Mouse (Mus musculus) left cerebral cortex, postnatal 14 days (tissue): ENCODE data around the gene Gm21972. TPM values are rescaled to one million over a fixed set of nuclear protein-coding genes. Genes with fewer than 3 reads are reported as not detected.

Source experiments
- DNase-seq, 2 experiments: peaks; one replicate each; pipeline ENCODE4 v3.0.0; 2021 to 2022; ENCODE audit warnings: low spot score in 2 of 2, mixed read lengths in 1 of 2
- intact Hi-C: fragments of 180-260 bp; cut with DNase I; formaldehyde crosslinking; loops from one replicate; pipeline ENCODE4 v1.15.1; 2025
- long read RNA-seq, 2 experiments: library from polyadenylated mRNA; stranded (forward); transcript quantifications; one replicate each; pipeline ENCODE4 v2.0.0; 2021
- total RNA-seq, 2 experiments: library from RNA; stranded (reverse); gene quantifications; 2 replicates each; pipeline ENCODE4 v1.2.3; 2021

Gm21972 gene
- 1 to 10 TPM; 2.0 to 4.1 TPM for total RNA-seq
- long read RNA-seq, experiment 1 = 0 reads
- long read RNA-seq, experiment 2 = 0 reads

DNA sequence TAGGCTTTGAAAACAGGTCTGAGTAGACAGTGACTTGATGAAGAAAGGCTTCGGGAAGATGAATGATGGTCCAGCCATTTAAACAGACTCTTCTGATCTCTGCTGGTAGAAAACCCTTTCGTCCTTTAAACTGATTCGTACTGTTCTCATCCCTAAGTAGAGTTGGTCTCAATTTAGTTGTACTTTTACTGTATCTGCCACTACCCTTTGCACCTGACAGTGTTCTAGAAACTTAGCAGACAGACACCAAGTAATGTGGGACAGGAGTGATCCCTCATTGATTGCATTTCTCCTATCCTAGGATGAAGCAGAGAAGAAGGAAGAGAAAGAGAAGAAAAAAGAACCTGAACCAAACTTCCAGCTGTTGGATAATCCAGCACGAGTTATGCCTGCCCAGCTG lies at the start of gene Gm21972:
Gene Gm21972, plus strand, starts transcription at position 301 of the 400 bp plus-strand sequence.
- no peak for DNase-seq
- intact Hi-C loops = no loop called here

DNA sequence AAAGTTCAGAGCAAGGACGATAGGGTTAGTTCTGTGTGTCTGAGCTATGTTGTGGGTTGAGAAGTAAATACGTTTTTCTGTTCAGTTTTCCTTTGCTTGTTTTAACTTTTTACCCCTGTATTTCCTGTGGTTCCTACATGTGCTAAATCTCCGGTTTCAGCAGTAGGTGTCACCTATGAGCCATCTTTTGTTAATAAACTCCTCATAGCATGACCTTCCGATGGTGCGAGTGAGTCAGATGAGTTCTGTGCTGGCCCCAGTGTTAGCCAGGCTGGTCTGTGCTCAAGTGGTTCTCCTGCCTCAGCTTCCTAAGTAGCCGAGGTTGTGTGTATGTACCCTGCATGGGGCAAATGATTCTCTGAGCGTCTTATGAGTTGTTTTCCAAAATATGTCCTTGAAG lies 39.0 kb upstream of the Gm21972 start:
- intact Hi-C loops = loop anchor here (5.0 kb wide), 1 partner anchor 33 kb away; no protein-coding TSS in a partner anchor
- no peak for DNase-seq

DNA sequence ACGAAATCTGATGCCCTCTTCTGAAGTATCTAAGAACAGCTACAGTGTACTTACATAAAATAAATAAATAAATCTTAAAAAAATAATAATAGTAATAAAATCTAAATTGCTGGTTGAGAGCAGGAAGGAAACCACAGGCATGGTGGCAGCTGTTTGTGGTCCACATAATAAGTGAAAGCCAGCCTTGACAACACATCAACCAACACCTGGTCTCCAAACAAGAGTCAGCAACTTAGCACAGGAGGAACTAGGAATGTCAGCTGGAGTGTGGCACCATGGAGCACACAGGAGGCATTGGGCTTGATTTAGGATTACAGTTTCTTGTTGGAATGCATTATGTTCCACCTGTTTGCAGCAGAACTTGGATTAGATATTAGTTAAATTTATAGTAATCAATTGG lies 28.4 kb upstream of the Gm21972 start:
- intact Hi-C loops = no loop called here
- DNase-seq = no peak

DNA sequence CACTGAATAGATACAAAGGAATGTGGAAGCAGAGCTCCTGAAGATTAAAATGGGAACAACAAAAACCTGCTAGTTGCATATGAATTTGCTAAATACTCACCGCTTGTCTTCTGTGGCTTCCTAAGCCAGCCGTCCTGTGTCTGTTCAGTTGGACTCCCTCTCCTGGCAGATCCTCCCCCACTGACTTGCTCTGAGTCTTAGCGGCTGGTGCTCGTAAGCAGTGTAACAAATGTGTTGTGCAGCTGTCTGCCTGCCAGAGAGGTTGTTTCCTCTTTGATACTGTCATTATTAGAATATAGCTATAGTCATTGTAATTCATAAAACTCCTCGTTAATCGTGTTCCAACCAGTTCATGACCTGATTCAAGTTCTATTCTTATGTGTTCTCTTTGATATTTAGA lies 21.7 kb upstream of the Gm21972 start, which contains the start of gene Htr2b:
Gene Htr2b, minus strand, starts transcription at position 192 of the 400 bp plus-strand sequence.
- intact Hi-C loops = no loop called here
- peak; percentile 45 to 58 for DNase-seq

DNA sequence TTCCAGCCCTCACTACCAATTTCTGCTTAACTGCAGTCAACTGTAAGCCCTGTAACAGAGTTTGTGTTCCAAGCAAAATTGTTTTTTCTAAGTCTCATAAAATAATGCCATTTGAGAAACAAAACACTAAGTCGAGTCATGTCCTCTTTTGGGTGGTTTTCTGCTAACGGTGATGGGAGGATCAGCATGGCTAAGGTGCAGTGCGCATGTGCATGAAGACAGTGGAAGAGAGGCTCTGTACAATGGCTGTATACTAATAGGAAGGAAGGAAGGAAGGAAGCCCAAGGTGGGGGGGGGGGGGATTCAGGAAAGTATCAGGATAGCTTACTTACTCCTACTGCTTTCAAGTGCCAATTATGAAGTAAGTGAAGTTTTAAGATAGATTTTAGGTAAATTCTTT lies 19.3 kb upstream of the Gm21972 start:
- intact Hi-C loops = no loop called here
- no peak for DNase-seq

DNA sequence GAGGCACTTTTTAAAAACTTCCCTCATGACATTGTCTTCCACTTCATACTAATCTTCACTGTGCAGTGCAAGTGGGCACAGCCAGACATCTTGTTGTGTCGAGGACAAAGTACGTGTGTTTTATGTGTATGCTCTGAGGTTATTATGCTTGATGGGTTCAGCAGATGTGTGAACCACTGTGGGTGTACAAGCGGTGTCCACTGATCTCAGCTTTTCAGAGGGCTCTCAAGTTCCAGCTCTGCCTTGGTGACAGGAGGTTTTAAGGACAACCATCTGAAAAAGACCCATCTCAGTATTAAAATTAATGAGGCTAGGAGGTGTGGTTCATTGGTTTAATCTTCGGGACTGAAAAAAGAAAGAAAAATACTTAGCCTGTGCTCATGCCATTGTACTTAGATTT lies 13.9 kb upstream of the Gm21972 start:
- intact Hi-C loops = no loop called here
- DNase-seq = no peak

DNA sequence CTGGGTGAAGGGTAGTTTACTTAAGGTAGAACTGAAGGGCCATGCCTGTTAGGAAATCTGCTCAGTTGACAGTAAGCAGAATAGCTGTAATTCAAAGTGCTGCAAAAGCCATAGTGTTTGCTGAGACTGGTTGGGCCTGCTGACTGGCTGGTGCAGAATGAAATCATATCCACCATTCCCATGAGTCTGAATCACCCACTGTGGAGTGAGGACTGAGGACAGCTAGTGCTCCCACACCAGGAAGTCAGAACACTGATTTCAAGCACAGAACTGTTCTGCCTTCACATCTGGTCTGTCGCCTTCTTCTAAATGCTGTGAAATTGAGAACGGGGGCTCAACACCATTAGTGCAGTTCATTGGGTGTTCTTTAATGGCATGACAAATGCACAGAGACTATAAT lies 7.4 kb upstream of the Gm21972 start:
- intact Hi-C loops = loop anchor here (5.0 kb wide), 1 partner anchor 34 kb away; no protein-coding TSS in a partner anchor
- DNase-seq = no peak

DNA sequence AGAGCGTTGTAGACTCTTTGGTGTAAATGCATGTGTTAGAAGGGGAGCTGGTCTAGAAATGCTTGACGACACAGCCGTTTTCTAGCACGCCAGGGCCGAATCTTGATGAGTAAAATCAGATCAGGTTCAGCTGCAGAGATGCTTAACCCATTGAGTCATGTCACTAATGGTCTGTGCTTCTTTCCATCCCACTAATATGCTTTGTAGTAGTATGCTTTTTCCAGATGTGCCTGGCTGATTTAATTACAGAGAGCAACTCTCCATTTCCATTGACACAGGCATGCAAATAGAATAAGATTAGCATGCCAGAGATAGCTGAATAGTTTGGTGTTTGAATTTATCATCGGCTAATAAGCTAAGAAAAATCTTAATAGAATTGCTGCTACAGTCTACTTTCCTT lies 1.9 kb downstream of the Gm21972 start:
- intact Hi-C loops = no loop called here
- no peak for DNase-seq

DNA sequence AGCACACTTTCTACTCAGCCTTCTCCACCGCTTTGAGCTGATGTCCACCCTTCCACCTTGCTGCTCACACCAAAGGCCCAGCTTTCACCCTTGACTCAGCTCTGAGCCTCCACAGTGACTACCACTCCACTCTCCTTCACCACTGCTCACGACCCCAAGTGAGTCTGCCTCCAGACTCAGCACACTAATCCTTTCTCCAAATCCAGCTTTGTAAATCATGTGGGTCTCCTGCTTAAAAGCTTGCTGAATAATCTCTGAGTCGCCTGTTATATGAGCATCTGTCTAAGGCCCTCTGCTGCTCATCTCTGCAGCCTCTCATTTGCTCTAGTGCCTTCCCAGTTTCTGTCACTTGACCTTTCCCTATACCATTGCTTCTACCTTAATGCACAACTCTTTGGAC lies 7.6 kb downstream of the Gm21972 start:
- intact Hi-C loops = no loop called here
- no peak for DNase-seq

DNA sequence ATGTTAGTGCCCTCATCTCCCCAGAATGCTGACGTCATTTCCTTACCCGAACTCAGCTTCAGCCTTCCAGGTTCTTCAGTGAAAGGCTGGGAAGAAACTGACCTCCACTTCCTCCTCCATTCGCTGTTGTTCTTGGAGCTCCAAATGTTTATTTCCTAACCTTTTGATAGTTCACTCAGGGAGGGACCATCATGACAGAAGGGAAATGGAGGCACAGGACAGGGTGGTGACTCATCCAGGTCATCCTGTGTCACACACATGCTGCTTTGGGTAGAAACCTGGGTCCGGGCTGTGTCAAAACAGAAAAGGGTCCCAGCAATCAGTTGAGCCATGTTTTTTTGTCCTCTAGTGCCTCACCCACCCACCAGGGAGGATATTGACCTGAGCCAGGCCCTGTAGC lies 9.7 kb downstream of the Gm21972 start:
- DNase-seq = no peak
- intact Hi-C loops = no loop called here

DNA sequence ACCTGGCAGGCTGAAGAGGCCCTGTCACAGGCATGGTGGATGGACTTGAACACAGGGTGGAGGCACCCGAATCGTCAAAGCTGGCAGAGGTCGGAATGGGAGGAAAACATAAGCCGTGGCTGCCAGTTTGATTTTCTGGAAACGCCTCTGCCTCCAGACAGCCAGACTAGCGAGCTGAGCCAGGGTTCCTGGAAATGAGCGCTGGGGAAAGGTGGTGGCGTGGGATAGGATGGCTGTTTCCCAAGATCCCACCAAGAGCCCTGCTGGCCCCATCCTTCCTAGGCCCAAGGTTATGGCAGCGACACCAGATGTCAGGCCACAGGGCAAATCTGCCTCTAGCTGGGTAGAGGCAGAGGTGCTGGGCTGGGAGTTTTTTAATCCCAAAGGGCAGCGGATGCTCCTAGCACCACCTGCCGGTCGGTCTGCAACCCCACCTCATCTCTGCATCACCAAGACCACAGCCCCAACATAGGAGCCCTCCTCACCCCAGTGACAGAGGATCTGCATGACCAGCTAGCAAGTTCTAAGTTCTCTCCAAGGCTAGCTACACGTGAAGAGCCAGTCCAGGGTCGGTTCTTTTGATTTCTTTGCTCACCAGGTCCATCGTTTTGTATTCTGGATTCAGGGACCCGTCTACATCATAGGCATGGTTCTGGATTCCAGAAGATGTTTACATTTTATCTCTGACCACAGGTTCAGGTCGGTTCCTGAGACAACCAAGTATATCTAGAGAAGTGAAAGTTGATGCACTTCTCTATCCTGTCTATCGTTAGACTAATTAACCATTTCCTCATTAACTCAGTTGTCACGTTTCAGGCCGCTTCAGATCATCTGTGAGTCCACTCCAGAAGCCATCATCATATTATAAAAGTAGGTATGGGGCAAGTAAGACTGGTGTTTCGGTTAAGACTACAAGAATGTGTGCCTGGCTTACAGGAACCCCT lies 10.8 kb downstream of the Gm21972 start:
- intact Hi-C loops = no loop called here
- DNase-seq = no peak

DNA sequence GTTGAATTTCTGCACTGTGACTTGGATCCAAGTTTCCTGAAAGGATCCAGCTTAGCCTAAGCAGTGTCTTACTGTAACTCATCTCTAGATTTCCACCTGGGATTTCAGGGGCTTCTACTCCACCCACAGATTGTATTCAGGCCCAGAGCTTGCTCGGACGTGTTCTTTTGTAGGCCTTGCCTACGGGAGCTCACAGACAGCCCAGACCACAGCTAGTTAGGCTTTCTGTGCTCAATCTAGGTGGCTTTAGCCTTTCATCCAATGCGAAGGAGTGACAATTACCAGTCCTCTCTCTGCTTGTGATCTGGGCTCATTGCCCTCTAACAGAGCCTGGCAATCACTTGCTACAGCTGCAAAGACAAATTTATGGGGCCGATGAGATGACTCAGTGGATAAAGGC lies 12.9 kb downstream of the Gm21972 start:
- intact Hi-C loops = no loop called here
- DNase-seq = no peak

DNA sequence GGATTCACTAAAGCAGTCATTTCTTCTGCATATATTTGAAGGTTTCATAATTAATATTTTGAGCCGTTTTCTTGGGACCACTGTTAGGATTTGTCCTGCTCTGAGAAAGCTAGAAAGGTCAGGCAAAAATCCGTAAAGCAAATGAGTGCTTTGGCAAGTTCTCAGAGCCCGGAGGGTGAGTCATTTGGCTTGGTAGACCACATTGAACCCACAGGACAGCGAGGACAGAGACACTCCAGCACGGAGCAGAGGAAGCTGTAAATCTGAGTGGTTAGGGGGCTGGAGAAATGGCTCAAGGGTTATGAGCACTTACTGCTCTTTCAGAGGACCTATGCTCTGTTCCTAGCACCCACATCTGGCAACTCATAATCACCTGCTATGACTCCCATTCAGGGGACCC lies 14.1 kb downstream of the Gm21972 start:
- intact Hi-C loops = no loop called here
- no peak for DNase-seq

DNA sequence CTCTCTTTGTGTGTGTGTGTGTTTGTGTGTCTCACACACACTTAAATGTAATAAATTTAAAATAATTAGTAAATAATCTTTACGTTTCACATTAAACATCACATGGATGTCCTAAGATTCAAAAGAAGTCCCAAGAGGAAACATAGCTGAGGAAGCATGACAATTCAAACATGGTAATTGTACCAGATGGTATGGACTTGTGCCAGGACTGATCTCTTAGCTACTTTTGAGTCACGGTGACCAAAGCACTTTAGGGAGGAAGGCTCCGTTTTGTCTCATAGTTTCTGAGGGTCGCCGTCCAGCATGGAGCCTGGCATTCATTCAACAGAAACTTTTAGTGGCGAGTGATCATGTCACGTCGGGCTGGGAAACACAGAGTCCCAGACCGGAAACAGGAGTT lies 14.7 kb downstream of the Gm21972 start:
- peak in 1 of 2 experiments; percentile 45 for DNase-seq
- intact Hi-C loops = no loop called here

DNA sequence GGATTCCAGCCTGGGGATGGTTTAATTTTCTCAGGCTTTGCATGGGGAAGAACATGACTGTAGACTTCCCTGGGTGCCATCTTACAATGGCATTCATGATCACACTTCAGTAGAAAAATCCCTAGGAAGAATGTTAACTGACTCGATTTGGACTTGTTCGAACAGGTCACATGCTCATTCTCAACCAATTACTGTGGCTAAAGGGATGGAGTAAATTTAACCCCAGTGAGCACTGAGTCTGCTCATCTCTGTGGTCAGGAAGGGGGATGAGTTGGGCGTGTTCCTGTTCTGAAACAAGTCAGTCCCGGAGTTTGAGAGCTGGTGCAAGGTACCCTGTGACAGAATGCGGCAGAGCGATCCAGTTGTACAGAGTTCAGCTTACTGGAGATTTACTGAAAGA lies 17.5 kb downstream of the Gm21972 start:
- DNase-seq = no peak
- intact Hi-C loops = no loop called here

DNA sequence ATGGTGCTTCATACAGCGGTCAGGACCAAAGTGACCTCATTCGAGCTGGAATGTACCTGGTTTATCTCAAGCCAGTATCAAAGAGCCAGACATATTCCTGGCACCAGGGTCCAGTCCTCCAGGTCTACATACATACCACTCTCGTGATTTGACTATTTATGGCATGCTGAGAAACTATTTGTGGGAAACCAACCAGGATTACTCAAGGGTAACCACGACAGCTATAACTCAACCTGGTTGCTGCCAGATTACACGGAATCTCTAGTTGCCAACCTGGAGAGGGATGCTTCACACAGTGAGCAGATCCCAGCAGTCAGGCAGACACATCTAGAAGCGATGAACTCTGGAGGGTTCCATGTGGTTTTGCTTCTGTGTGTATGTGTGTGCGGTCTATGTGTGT lies 17.9 kb downstream of the Gm21972 start:
- no peak for DNase-seq
- intact Hi-C loops = no loop called here

DNA sequence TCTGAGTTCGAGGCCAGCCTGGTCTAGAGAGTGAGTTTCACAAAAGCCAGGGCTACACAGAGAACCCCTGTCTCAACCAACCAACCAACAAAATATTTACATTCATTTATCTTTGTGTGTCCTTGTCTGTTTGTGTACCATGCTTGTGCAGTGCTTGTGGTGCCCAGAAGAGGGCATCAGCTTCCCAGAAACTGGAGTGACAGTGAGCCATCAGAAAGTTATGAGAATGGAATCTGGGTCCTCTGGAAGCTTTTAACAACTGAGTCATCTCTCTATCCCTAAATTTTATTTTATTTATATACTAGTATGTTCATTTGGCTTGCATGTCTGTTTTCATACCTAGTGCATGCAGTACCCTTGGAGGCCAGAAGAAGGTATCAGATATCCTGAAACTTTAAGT lies 19.2 kb downstream of the Gm21972 start:
- intact Hi-C loops = no loop called here
- DNase-seq = no peak

DNA sequence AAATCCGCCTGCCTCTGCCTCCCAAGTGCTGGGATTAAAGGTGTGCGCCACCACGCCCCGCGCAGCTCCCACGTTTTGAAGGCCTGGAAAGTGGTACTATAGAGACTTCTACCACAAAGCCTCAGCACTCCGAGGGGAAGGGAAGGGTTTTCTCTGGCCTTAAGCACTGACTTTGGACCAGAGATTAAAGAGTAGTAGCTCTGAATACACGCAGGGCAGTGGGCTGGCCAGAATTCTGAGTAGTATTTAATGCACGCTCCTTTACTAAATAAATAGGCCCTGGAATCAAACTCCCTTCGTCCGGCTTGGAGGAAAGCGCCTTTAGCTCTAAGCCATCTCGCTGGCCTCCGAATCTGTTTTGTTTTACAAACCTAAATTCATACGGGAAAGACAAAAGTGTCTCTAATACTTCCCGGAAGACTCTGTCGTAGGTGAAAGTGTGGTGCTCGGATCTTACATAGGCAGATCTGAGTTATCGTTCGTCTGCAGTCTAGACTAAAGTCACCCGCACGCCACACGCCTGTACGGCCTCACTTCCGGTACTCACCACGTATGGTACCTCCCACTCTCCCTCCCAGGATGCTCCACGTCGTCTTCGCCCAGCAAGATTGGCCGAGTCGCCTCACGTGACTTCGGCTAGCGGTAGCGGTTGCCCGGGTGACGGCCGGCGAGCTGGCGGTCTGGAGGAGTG lies 20.8 kb downstream of the Gm21972 start, which contains the start of gene Armc9:
Gene Armc9, plus strand, starts transcription at position 648 of the 691 bp plus-strand sequence.
- intact Hi-C loops = no loop called here
- peak; percentile 97 for DNase-seq

DNA sequence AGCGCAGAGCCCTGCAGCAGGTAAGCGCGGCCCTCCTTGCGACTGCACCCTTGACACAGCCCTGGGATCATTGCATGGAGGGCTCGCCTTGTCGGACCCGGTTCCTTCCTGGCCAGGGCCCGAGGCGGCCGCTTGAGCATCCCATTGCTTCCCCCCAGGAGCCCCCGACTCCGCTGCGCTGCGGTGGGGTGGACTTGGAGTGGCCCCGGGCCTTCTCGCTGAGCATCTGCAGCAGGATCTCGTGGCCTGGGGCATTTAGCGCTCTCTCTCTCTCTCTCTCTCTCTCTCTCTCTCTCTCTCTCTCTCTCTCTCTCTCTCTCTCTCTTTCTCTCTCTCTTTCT lies 21.4 kb downstream of the Gm21972 start:
- intact Hi-C loops = no loop called here
- no peak for DNase-seq

DNA sequence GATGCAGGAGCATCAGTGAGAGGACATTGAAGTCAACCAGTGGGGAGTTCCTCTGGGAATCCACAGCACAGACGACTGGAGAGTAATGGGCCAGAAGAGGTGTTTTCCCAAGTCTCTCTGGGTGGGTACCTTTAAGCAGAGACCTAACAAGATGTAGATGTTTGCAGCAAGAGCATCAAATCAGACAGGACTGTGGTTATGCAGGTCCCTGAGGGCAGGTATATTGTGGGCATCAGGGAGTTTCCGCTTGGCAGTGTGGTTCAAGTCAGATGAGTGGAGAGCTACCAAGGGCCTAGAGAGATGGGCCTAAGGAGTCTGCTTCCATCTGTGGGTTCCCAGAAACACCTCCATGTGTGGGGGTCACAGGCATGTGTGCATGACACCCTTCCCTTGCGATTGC lies 22.6 kb downstream of the Gm21972 start:
- intact Hi-C loops = no loop called here
- DNase-seq = no peak

DNA sequence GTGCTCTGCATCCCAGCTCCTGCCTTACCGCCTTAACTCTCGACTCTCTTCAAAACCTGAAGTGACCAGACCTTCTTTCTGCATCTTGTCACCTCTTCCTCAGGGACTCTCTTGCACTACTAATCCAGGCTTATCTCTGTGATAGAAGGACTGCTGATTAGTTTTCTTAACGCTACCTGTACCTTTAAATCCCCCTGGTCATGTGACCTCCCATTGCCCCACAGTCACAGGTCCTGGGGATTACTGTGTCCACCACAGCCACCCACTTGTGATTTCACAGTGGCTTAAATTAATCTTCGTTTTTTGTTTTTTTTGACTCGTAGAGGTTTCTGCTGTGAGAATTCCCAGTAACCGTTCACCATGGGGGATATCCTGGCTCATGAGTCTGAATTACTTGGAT lies 23.2 kb downstream of the Gm21972 start:
- DNase-seq = no peak
- intact Hi-C loops = no loop called here
